Comparison of ENCODE assay signal across 15 mouse cellular contexts in the genomic region with DNA sequence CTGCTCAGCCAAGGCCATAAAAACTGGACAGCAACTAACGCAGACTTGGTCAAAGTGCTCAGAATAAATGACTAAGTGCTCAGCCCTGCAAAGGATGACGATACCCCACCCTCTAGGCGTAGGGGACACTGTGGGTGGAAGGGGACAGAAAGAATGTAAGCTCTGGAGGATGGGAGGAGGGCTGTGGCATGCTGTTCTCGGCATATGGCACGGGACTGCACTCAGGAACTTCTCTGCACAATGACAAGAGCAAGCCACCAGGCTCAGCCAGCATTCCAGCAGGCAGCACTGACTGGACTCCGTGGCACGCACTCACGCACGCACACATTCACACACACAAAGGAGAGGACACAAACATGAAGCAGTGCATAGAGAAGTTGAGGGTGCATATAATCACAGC. TPM values are rescaled to one million over a fixed set of nuclear protein-coding genes. Genes with fewer than 3 reads are reported as not detected.
DNase-seq lines count a peak whose midpoint lies in the region; ATAC-seq and TF ChIP-seq lines count a peak whose summit lies in the region.
"Had no signal": no experiment of that assay in that cellular context is flagged by ENCODE, and none has a peak within 500 bp of the region (broad histone marks: within the 10 kb centered on the region; RNA-seq: fewer than 3 reads in every experiment).

No protein-coding gene starts in this region.

- ATAC-seq in heart, embryonic 15.5 days (replicated peaks; ENCODE audit: insufficient number of reproducible peaks, insufficient read depth, low FRiP score, low read depth), result peak; percentile 20; the same call in 1 of the 2 replicates
- no peak for ATAC-seq in heart, embryonic 11.5 days (replicated peaks; ENCODE audit: insufficient number of reproducible peaks, low FRiP score, low TSS enrichment)
- no peak for ATAC-seq in midbrain, embryonic 11.5 days (ENCODE audit: low FRiP score)
- no peak for ATAC-seq in midbrain, embryonic 13.5 days
- ATAC-seq: intestine, embryonic 16.5 days had no signal

- DNase-seq in midbrain, embryonic 11.5 days (ENCODE audit: low spot score, missing footprints), result peak; percentile 60
- DNase-seq in cerebellum, adult 2 months, result peak; percentile 69 to 77
- DNase-seq in ovary, postnatal 14 days (ENCODE audit: low spot score), result no peak
- DNase-seq in right cerebral cortex, adult 18-20 months, result no peak
- DNase-seq: adrenal gland, postnatal 14 days; kidney, postnatal 10 days; liver, postnatal 0 days had no signal

- H3K9me3 ChIP-seq in heart, embryonic 15.5 days (replicated peaks), result no peaks in the 10 kb centered on the region
- no peaks in the 10 kb centered on the region for H3K9me3 ChIP-seq in heart, embryonic 11.5 days (replicated peaks; ENCODE audit: control insufficient read depth, low read length)
- H3K9me3 ChIP-seq in midbrain, embryonic 11.5 days (ENCODE audit: control insufficient read depth, low read length), result no peaks in the 10 kb centered on the region; the same call in 1 of the 2 replicates
- H3K9me3 ChIP-seq in midbrain, embryonic 13.5 days, result no peaks in the 10 kb centered on the region
- H3K9me3 ChIP-seq: embryonic facial prominence, embryonic 12.5 days; forebrain, embryonic 10.5 days; hindbrain, embryonic 13.5 days; neural tube, embryonic 15.5 days had no signal

- 52% methylated on average over 9 of the region's 9 CpGs for WGBS in heart, embryonic 15.5 days
- WGBS in heart, embryonic 11.5 days (ENCODE audit: insufficient replicate concordance), result 65% methylated on average over 9 of the region's 9 CpGs
- WGBS in midbrain, embryonic 11.5 days, result 88% methylated on average over 9 of the region's 9 CpGs
- WGBS in midbrain, embryonic 13.5 days, result 85% methylated on average over 9 of the region's 9 CpGs
- 11% methylated on average over 9 of the region's 9 CpGs for WGBS in cerebellum, adult 2 months

- H3K27ac ChIP-seq in heart, embryonic 15.5 days, result peak overlapping the region; percentile 13; the same call in 1 of the 2 replicates
- H3K27ac ChIP-seq in heart, embryonic 11.5 days (ENCODE audit: low read depth, low read length), result no peak overlapping the region
- no peak overlapping the region for H3K27ac ChIP-seq in midbrain, embryonic 11.5 days (ENCODE audit: low read depth, low read length)
- no peak overlapping the region for H3K27ac ChIP-seq in midbrain, embryonic 13.5 days
- H3K27ac ChIP-seq in cerebellum, adult 2 months (ENCODE audit: insufficient read depth, low read length), result peak overlapping the region; percentile 35
- H3K27ac ChIP-seq: embryonic facial prominence, embryonic 12.5 days; forebrain, embryonic 10.5 days; hindbrain, embryonic 13.5 days; neural tube, embryonic 15.5 days had no signal

- no peak overlapping the region for H3K4me3 ChIP-seq in heart, embryonic 15.5 days
- H3K4me3 ChIP-seq in heart, embryonic 11.5 days (ENCODE audit: low read depth, low read length), result no peak overlapping the region
- no peak overlapping the region for H3K4me3 ChIP-seq in midbrain, embryonic 11.5 days (ENCODE audit: low read depth, low read length)
- H3K4me3 ChIP-seq in midbrain, embryonic 13.5 days (replicated peaks), result no peak overlapping the region
- H3K4me3 ChIP-seq in cerebellum, adult 2 months (replicated peaks; ENCODE audit: insufficient read depth, low read depth, low read length), result no peak overlapping the region
- H3K4me3 ChIP-seq: embryonic facial prominence, embryonic 12.5 days; forebrain, embryonic 10.5 days; hindbrain, embryonic 13.5 days; neural tube, embryonic 15.5 days had no signal

- TF ChIP-seq CTCF in cerebellum, adult 2 months (IDR thresholded peaks at IDR 0.05; ENCODE audit: borderline replicate concordance, insufficient read depth, low read depth, low read length), result no peak

- no peaks in the 10 kb centered on the region for H3K36me3 ChIP-seq in heart, embryonic 15.5 days
- H3K36me3 ChIP-seq in heart, embryonic 11.5 days (ENCODE audit: control insufficient read depth, insufficient read depth, low read length), result no peaks in the 10 kb centered on the region; the same call in 1 of the 2 replicates
- no peaks in the 10 kb centered on the region for H3K36me3 ChIP-seq in midbrain, embryonic 11.5 days (ENCODE audit: control insufficient read depth, insufficient read depth, low read length)
- H3K36me3 ChIP-seq in midbrain, embryonic 13.5 days, result no peaks in the 10 kb centered on the region
- H3K36me3 ChIP-seq: neural tube, embryonic 15.5 days had no signal

- H3K4me1 ChIP-seq in heart, embryonic 15.5 days (replicated peaks), result peaks cover 30% of the 10 kb centered on the region
- H3K4me1 ChIP-seq in heart, embryonic 11.5 days (ENCODE audit: control insufficient read depth, insufficient read depth, low read length), result peaks cover 17% of the 10 kb centered on the region
- H3K4me1 ChIP-seq in midbrain, embryonic 11.5 days (ENCODE audit: control insufficient read depth, insufficient read depth, low read length), result no peaks in the 10 kb centered on the region
- peaks cover 6% of the 10 kb centered on the region for H3K4me1 ChIP-seq in midbrain, embryonic 13.5 days (replicated peaks)
- peaks cover 72% of the 10 kb centered on the region for H3K4me1 ChIP-seq in cerebellum, adult 2 months (ENCODE audit: control insufficient read depth, insufficient read depth, low read length)
- H3K4me1 ChIP-seq: embryonic facial prominence, embryonic 12.5 days had no signal

- no peak for TF ChIP-seq POLR2A in cerebellum, adult 2 months (IDR thresholded peaks at IDR 0.05; ENCODE audit: borderline replicate concordance, insufficient read depth, low read length)

- no peaks in the 10 kb centered on the region for H3K27me3 ChIP-seq in heart, embryonic 15.5 days
- no peaks in the 10 kb centered on the region for H3K27me3 ChIP-seq in heart, embryonic 11.5 days (ENCODE audit: control insufficient read depth, insufficient read depth, low read length)
- no peaks in the 10 kb centered on the region for H3K27me3 ChIP-seq in midbrain, embryonic 11.5 days (ENCODE audit: control insufficient read depth, insufficient read depth, low read length)
- no peaks in the 10 kb centered on the region for H3K27me3 ChIP-seq in midbrain, embryonic 13.5 days
- H3K27me3 ChIP-seq in cerebellum, adult 2 months (ENCODE audit: control insufficient read depth, insufficient read depth, low read length), result no peaks in the 10 kb centered on the region
- H3K27me3 ChIP-seq: embryonic facial prominence, embryonic 12.5 days; hindbrain, embryonic 13.5 days; neural tube, embryonic 15.5 days had no signal

- H3K9ac ChIP-seq in heart, embryonic 15.5 days, result peak overlapping the region; percentile 18; the same call in 1 of the 2 replicates
- no peak overlapping the region for H3K9ac ChIP-seq in heart, embryonic 11.5 days (ENCODE audit: low read depth, low read length)
- H3K9ac ChIP-seq in midbrain, embryonic 11.5 days (ENCODE audit: low read length), result no peak overlapping the region
- no peak overlapping the region for H3K9ac ChIP-seq in midbrain, embryonic 13.5 days (replicated peaks)
- H3K9ac ChIP-seq: embryonic facial prominence, embryonic 12.5 days; hindbrain, embryonic 13.5 days; liver, postnatal 0 days; neural tube, embryonic 15.5 days had no signal

- no peak overlapping the region for H3K4me2 ChIP-seq in heart, embryonic 15.5 days
- H3K4me2 ChIP-seq in heart, embryonic 11.5 days, result no peak overlapping the region
- no peak overlapping the region for H3K4me2 ChIP-seq in midbrain, embryonic 11.5 days
- no peak overlapping the region for H3K4me2 ChIP-seq in midbrain, embryonic 13.5 days (replicated peaks)
- H3K4me2 ChIP-seq: embryonic facial prominence, embryonic 12.5 days; hindbrain, embryonic 13.5 days; neural tube, embryonic 15.5 days had no signal

RNA-seq across cellular contexts. Expression of gene Klhl26, which starts 16.2 kb away (rescaled TPM):
- polyA plus RNA-seq in heart, embryonic 15.5 days (2015; fragmentation: Nextera tagmentation; extraction: Ambion mirVana), result 8.7 and 12.7 TPM in 2 replicates
- polyA plus RNA-seq in heart, embryonic 11.5 days (2014; fragmentation: Nextera tagmentation; extraction: Ambion mirVana), result 9.2 and 10.1 TPM in 2 replicates
- polyA plus RNA-seq in midbrain, embryonic 11.5 days (2014; fragmentation: Nextera tagmentation; extraction: Ambion mirVana), result 12.6 and 13.1 TPM in 2 replicates
- 19.3 and 22.2 TPM in 2 replicates for polyA plus RNA-seq in midbrain, embryonic 13.5 days (2015; fragmentation: Nextera tagmentation; extraction: Ambion mirVana)
- 62.4 and 68.5 TPM in 2 replicates for polyA plus RNA-seq in cerebellum, adult 2 months (2012; rRNA removed)

RNA-seq across cellular contexts. Expression of gene Crtc1, which starts 21.2 kb away (rescaled TPM):
- 8.7 and 14.2 TPM in 2 replicates for polyA plus RNA-seq in heart, embryonic 15.5 days (2015; fragmentation: Nextera tagmentation; extraction: Ambion mirVana)
- polyA plus RNA-seq in heart, embryonic 11.5 days (2014; fragmentation: Nextera tagmentation; extraction: Ambion mirVana), result 11.6 and 13.5 TPM in 2 replicates
- 11.8 and 12.9 TPM in 2 replicates for polyA plus RNA-seq in midbrain, embryonic 11.5 days (2014; fragmentation: Nextera tagmentation; extraction: Ambion mirVana)
- 33.9 and 36.1 TPM in 2 replicates for polyA plus RNA-seq in midbrain, embryonic 13.5 days (2015; fragmentation: Nextera tagmentation; extraction: Ambion mirVana)
- 90.2 and 105 TPM in 2 replicates for polyA plus RNA-seq in cerebellum, adult 2 months (2012; rRNA removed)

RNA-seq across cellular contexts. Expression of gene Tmem59l, which starts 26.6 kb away (rescaled TPM):
- polyA plus RNA-seq in heart, embryonic 15.5 days (2015; fragmentation: Nextera tagmentation; extraction: Ambion mirVana), result 0.24 and 0.96 TPM in 2 replicates
- 0.44 and 0.86 TPM in 2 replicates for polyA plus RNA-seq in heart, embryonic 11.5 days (2014; fragmentation: Nextera tagmentation; extraction: Ambion mirVana)
- 12.3 TPM in 2 replicates for polyA plus RNA-seq in midbrain, embryonic 11.5 days (2014; fragmentation: Nextera tagmentation; extraction: Ambion mirVana)
- 60.6 and 61.5 TPM in 2 replicates for polyA plus RNA-seq in midbrain, embryonic 13.5 days (2015; fragmentation: Nextera tagmentation; extraction: Ambion mirVana)
- polyA plus RNA-seq in cerebellum, adult 2 months (2012; rRNA removed), result 524 and 552 TPM in 2 replicates
- polyA plus RNA-seq: liver, postnatal 0 days had no signal

RNA-seq across cellular contexts. Expression of gene Crlf1, which starts 32.4 kb away (rescaled TPM):
- 3.8 and 11.1 TPM in 2 replicates for polyA plus RNA-seq in heart, embryonic 15.5 days (2015; fragmentation: Nextera tagmentation; extraction: Ambion mirVana)
- 0.80 and 3.8 TPM in 2 replicates for polyA plus RNA-seq in heart, embryonic 11.5 days (2014; fragmentation: Nextera tagmentation; extraction: Ambion mirVana)
- 0.23 and 0.90 TPM in 2 replicates for polyA plus RNA-seq in midbrain, embryonic 11.5 days (2014; fragmentation: Nextera tagmentation; extraction: Ambion mirVana)
- 0.97 and 1.1 TPM in 2 replicates for polyA plus RNA-seq in midbrain, embryonic 13.5 days (2015; fragmentation: Nextera tagmentation; extraction: Ambion mirVana)
- 3.8 and 4.0 TPM in 2 replicates for polyA plus RNA-seq in cerebellum, adult 2 months (2012; rRNA removed)

RNA-seq across cellular contexts. Expression of gene Rex1bd, which starts 45.9 kb away (rescaled TPM):
- 116 and 117 TPM in 2 replicates for polyA plus RNA-seq in heart, embryonic 15.5 days (2015; fragmentation: Nextera tagmentation; extraction: Ambion mirVana)
- 109 and 124 TPM in 2 replicates for polyA plus RNA-seq in heart, embryonic 11.5 days (2014; fragmentation: Nextera tagmentation; extraction: Ambion mirVana)
- polyA plus RNA-seq in midbrain, embryonic 11.5 days (2014; fragmentation: Nextera tagmentation; extraction: Ambion mirVana), result 126 and 129 TPM in 2 replicates
- 152 and 155 TPM in 2 replicates for polyA plus RNA-seq in midbrain, embryonic 13.5 days (2015; fragmentation: Nextera tagmentation; extraction: Ambion mirVana)
- 184 and 189 TPM in 2 replicates for polyA plus RNA-seq in cerebellum, adult 2 months (2012; rRNA removed)

Comparison
In these comparisons a context has a peak if more than half of its experiments do, and no peak if none do; other contexts are left out.
1. H3K27ac ChIP-seq: peak in heart, embryonic 15.5 days (single experiment) and cerebellum, adult 2 months (single experiment); none in heart, embryonic 11.5 days (single experiment), midbrain, embryonic 11.5 days (single experiment) and midbrain, embryonic 13.5 days (single experiment).
2. DNase-seq: peak in midbrain, embryonic 11.5 days (single experiment) and cerebellum, adult 2 months (2 of 2); none in ovary, postnatal 14 days (single experiment) and right cerebral cortex, adult 18-20 months (single experiment).